Mouse (Mus musculus) cerebellum, adult 11-12 months (tissue): ENCODE results near the gene Tcirg1.

ENCODE experiments used
- DNase-seq: peaks from one replicate; pipeline ENCODE4 v3.0.0; 2022

Tcirg1 gene

DNA sequence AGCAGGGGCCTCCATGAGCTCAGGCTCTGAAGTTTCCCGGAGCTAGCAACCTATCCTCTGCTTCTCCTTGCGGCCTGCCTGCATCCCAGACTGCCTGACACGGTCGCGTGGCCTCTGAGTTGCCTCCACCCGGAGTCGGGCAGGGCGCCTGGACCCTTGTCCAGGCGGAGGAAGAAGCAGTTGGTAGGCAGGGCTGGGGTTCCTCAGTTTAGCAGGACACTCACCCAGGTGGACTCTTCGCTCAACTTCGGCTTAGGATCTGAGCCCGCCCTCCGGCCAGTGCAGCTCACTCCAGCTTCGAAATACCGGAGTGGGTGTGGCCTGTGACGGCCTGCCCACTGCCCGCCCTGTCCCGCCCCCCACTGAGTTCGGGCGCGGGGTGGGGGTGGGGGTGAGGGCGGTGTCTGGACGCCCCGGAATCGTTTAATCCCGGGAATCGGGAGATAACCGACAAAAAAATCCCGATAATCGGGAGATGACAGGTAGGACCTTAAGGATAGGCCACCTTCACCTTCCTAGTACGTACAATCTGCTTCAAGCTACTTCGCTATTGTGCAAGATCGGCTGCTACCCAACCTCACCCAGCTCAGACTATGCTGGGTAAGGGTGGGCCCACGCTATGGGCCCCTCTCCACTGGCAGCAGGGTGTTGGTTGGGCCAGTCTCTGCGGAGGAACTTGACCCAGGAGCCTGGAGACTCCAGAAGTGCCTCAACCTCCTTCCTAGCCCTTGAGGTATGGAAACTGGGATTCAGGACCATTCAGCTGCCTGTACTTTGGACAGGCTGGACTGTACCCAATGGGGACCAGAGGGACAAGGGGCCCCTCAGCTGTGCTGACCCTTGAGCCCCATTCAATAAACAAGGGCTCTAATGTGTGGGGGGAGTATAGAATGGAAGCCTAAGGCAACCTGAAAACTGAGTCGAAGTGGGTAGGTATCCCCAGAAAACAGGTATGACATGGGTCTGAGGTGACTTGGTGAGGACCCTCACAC is at the start of gene Tcirg1:
TSS of gene Tcirg1 (minus strand) at position 339 of the 992 bp plus-strand sequence.
- DNase-seq, result no peak

DNA sequence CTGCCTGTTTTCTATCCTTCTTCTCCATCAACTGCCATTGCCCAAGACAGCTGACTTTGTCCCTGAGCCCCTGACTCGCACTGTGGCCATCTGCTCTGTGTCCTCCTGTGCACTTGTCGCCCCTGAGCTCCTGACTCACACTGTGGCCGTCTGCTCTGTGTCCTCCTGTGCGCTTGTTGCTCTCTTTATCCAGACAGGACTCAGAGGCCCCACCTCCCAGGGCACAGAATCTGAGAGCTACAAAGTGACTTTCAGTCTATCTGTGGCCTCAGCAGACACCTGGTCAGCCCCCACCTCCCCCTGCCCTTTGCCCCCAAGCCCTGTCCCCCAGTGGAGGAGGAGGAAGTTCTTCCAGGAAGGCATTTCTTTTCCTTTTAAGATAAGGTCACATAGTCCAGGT is 48.9 kb upstream of the Tcirg1 start:
- DNase-seq, result no peak

DNA sequence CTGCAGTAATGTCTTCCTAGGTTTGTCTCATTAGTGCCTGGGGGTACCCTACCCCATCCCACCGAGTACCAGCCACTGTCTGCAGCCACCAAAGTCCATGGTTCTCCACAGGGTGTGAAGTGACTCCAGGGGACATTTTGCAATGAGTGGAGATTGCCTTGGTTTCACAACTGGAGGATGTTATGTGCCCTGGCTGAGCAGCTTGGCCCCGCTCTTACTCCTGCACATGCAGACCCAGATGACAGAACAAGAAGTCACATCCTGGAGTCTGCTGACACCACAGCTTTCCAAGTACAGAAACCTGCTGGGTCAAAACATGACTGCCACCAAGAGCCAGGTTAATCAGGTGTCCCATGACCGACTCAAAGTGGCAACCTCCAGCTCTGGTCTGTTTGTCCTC is 48.1 kb upstream of the Tcirg1 start:
- DNase-seq, result no peak

DNA sequence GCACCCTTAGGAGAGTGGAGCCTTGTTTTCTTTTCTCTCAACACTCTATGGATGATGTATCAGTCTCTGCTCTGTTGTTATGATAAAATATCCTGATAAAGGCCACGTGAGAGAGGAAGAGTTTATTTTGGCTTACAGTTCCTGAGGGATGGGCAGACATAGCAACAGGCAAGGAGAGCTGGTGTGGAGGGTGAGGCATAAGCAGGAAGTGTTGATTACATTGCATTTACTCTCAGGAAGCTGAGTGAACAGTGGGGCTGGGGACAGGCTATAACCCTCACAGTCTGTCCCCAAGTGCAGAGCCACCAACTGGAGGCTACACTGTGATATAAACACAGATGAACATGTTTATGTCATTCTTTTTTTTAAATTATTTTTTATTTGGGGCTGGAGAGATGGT is 45.2 kb upstream of the Tcirg1 start:
- no peak for DNase-seq

DNA sequence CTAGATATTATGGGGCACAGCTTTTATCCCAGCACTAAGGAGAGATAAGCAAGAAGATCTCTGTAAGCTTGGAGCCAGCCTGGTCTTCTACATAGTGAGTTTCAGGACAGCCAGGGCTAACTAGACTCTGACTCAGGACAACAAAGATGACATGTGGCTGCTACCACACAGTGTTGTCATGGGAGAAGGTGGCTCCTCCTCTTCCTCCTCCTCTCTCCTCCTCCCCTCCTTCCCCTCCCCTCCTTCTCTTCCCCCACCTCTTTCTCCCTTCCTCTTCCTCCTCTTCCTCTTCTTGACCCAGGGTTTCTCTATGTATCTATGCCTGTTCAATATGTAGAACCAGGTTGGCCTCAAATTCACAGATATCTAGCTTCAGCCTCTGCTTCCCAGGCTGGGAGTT is 44.5 kb upstream of the Tcirg1 start:
- DNase-seq, result no peak

DNA sequence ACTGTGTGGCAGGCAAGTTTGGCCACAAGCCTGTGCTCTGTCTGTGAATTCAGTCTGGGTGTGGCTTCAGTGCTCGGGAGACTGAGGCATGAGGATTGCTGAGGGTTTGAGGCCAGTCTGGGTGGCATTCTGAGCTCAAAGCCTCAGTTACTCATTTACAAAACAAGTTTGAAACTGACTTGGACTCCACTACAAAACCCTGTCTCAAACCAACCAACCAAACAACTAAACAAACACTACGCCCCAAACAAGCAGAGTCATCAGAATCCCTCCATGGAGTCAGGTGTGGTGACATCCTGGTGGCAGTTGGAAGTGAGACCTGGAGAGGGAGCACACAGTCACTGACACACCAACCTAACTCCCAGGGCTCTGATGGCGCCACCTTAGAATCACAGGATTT is 43.4 kb upstream of the Tcirg1 start:
- DNase-seq, result no peak

DNA sequence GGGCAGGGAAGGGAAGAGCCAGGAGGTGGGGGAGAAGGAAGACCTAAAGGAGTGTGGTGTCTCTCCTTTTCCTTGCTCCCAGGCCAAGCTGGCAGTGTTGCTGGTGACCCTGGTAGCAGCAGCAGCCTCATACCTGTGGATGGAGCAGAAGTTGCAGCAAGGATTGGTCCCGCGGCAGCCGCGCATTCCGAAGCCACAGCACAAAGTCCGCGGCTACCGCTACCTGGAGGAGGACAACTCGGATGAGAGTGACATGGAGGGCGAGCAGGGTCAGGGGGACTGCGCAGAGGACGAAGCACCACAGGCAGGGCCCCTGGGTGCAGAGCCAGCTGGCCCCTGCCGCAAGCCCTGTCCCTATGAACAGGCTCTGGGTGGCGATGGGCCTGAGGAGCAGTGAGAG is 41.6 kb upstream of the Tcirg1 start:
- DNase-seq, result no peak

DNA sequence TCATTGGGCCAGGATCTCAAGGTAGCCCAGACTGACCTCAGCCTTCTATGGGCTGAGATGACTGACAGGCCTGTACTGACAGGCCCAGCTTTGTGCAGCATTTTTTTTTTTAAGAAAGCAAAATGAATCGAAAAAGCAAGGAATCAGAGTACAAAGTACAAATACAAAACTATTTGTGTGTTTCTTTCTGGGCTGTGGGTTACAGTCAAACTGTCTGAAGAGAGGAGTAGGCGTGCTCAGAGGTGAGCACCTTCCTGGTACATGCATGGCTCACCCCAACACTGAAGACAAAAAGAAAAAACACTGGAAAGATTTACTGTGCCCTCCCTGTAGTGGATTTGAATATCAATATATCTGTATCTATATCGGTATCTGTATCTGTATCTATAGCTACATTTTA is 40.9 kb upstream of the Tcirg1 start:
- no peak for DNase-seq

DNA sequence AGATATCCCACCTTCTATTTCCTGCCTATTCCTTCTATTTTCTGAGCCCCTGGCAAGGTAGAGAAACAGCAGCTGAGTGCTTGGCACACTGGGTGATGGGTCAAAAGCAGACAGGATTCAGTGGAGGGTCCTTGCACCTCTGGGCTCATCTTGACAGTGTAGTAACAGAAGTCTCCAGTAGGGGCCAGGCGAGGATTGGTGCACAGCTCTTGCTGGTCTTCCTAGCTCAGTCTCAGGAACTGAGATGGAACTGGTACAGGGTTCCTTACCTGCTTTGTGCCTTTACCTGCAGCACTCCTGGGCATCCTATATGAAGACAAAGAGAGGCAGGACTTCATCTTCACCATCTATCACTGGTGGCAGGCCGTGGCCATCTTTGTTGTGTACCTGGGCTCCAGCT is 39.8 kb upstream of the Tcirg1 start:
- peak; percentile 47 for DNase-seq

DNA sequence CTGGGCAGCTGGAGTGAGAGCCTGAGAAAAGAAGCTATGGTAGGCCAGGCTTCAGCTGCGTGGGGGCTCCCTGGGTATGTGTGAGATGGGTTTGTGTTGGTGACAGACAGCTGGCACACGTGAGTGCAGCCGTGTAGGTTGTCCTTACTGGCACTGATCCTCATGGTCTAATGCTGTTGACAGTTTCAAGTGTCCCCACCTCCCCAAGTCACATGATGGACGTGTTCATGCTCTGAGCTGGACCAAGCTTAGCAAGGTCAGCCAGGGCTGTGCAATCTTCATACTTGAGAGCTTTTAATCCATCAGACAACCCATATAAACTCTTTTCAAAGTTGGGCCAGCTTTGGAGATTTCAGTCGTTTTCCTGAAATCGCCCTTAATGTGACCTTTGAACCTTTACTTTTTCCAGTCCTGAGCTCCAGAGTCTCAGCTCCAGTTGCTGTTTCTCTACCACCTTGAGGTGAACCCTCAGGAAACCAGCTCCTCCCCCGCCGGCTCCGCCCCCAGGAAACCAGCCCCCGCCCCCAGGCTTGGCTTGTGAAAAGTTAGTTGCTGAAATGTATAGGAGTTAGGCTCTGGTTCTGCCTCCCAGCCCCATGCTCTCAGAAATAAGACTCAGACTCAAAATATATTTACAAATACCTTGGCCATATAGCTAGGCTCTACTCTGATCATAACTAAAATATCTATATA is 39.1 kb upstream of the Tcirg1 start:
- DNase-seq, result no peak

DNA sequence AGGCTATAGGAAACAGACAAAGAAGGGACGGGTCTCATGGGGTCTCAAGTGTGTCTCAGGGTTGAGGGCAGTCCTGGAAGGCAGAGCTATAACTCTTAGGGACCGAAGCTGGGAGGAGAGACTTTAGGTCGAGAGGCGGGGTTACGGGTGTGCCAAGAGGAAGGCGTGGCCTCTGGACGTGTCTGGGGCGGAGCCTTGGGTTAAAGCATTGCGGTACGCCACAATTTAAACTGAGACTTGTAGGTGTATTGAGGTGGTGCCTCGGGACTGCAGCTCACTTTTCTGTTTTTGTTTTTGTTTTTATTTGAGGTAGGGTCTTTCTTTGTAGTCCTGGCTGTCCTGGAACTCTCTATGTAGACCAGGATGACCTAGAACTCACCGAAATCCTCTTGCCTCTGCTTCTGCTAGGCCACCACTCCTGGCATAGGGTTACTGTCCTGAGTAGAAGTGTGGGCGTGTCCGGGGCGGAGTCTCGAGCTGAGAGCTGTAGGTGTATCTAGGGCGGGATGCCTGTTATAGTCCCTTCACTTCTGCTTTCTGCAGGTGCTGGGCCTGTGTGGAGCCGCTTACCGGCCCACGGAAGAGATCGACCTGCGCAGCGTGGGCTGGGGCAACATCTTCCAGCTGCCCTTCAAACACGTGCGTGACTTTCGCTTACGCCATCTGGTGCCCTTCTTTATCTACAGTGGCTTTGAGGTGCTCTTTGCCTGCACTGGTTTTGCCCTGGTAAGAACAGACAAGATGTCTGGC is 36.2 kb upstream of the Tcirg1 start:
- DNase-seq, result no peak

DNA sequence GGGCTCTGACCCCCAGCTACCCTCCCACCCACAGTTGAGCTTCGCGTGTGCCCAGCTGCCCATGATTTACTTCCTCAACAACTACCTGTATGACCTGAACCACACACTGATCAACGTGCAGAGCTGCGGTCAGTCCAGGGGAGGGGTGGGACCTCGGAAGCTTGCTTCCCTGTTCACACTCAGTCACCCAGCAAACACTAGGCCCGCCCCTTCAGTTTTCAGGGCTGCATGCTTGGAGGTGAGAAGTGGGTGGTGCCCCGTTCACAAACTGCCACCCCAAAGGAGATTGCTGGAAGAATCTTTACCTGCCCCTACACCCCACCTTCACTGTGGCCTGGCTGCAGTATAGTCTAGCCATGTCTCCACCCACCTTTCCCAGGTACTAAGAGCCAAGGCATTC is 35.4 kb upstream of the Tcirg1 start:
- DNase-seq, result no peak

DNA sequence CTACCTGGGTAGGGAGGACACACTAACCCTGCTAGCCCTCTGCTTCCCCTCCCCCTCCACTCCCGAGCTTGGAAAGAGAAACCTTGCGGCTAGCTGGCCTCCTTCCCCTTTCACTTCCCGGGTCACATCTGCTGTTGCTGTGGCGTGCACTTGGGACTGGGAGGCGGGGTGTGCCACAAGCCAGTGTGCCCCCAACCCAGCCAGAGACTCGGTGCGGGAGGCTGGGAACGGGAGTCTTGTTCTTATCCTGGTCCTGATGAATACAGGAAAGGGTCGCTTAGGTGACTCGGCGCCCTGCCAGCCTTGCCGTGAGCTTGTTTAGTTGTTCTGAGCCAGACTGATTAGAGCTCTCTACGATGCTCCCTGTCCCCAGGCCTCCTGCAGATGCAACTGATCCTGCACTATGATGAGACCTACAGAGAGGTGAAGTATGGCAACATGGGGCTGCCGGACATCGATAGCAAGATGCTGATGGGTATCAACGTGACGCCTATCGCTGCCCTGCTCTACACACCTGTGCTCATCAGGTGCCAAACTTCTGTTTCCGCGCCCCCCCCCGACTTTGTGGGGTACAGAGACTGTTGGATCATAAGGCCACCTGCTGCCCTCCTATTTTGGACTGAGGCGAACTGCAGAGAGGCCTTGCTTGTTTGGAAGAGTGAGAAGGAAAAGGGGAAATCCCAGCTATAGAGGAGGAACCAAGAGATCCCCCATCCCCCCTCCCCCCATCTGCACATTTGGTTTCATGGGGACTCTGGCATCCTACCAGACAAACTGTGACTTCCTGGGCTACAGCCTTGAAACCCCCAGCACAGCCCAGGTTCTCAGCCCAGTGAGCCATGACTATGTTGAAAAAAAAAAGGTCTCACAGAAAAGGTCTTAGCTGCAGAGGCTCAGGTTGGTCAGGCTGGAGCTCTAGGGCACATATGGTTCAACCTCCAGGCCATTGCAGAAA is 29.2 kb upstream of the Tcirg1 start:
- peak; percentile 56 for DNase-seq

DNA sequence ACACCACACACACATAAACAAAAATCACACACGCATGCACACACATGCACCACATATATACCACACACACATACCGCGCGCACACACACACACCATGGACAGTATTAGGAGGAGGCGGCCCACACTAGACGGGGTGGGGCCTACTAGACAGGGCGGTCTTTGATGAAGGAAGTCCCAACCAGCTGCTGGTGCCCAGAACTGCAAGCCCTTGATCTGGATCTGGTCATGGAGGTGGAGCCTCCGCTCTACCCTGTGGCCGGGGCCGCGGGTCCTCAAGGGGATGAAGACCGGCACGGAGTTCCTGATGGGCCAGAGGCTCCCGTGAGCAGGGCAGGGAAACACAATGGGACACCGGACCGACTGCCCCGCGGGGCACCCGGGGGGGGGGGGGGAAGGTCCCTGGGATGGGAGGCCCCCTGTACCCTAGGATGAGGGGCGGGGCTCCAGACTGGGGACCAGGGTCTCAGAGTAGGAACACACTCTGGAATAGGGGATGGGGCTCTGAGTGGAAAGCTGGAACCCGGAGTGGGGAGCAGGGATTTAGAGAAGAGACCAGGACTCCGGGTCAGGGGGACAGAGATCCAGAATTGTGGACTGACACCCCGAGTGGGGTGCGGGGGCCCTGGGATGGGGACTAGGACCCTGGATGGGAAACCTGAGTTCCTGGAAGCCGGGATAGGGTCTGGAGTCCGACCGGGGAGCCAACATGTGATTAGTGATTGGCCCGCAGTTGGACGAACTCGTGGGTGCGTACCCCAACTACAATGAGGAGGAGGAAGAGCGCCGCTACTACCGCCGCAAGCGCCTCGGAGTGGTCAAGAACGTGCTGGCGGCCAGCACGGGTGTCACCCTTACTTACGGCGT is 28.3 kb upstream of the Tcirg1 start, which contains the start of gene Unc93b1:
TSS of gene Unc93b1 (plus strand) at position 155 of the 864 bp plus-strand sequence.
- DNase-seq, result no peak

DNA sequence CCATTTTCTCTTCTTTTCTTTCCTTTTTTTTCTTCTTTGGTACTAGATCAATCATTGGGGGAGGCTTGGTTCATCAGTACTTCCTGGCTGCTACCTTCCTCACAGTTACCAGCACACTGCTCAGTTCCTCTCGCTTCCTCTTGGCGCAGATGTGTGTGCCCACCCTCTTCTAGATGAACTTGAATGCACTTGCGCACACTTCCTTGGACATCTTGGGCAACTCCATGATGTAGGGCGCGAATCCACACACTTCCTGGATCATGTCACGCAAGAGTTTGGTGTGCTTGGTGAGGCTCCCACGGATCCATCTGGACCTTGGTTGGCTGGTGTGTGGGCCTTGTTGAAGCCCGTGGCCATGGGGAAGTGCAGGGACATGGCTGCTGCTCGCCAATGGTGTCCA is 24.8 kb upstream of the Tcirg1 start:
- peak; percentile 17 for DNase-seq

DNA sequence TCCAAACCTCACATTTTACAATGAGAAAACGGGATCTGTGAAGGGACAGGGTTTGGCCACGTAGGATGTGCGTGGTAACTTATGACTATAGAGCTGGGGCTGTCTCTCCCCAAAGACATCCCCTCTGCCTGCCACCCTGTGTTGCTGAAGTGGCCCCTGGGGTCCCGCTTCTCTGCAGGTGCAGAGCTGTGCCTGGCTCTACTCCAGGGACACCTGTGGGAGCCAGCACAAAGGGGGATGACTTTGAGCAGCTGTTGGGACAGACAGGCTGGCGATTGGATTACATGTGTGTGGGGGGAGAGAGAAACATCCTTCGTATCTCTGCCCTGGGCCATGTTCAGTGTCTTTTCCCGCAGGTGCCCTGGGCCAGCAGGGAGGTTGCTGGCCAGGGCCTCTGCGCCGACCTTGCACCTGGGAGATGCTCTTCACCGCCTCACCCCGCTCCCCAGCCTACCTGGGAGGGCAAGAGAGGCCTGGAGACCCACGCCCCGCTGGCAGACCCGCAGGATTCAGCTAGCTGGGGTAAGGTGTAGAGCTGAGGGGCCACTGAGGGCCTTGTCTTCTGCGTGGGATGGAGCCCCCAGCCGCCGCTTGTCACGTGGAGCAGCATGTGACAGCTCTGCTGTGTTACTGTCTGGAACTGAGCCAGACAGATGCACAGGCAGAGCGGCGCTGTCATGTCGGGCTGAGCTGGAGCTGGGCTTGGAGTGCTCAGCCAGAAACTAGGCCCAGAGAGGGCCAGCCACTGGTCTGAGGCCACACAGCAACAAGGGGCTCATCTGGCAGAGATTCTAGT is 23.5 kb upstream of the Tcirg1 start:
- DNase-seq, result peak; percentile 48

DNA sequence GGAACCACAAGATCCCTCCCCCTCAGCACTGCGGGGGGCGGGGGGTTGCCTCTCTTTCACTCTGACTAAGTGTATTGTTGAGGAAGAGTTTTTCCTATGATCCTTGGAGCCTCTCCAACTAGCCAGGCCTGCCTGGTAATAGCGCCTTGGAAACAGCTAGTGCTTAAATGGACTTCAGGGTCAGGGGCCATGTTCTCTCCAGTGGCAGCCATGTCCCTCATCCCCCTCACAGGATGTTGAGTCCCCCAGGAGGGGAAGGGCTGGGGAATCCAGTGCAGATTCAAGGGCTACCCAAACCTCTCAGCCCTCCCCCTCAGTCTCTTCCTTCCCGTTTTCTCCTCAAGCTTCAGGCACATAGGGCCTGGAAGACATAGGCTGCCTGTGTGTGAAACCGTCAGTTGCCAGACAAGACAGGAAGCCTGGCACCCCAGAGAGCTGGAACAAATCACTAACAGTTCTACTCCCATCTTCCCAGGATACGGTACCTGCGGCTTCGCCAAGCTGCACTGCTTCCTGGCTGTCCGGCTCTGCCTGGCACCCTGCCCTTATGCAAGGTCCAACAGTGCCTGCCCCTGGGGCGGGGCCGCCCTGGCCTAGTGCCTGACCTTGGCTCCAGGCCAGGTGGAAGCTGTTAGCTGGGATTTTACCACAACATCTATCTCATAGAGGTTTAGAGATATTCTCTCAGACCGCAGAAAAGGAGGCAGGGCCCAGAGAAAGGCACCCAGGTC is 22.4 kb upstream of the Tcirg1 start, which contains the start of gene Aldh3b1:
TSS of gene Aldh3b1 (minus strand) at position 598 of the 731 bp plus-strand sequence.
- DNase-seq, result peak; percentile 92

DNA sequence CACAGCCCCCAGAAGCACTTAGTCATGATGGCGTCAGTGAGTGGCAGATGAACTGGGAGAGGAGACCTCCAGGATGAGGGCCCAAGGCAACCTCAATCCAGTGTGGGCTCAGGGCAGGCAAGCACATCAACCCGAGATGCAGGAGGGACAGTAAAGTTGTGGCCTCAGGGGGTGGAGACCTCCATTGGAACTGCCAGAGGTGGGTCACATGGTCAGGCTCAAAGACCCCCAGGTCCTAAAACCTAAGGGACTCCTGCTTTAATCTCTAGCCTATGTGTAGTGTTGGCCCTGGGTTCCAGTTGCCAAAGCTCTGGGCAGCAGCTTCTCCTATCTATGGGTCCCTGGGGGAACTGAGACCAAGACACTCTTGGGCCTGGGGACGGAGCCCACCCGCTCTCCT is 21.8 kb upstream of the Tcirg1 start:
- DNase-seq, result no peak

DNA sequence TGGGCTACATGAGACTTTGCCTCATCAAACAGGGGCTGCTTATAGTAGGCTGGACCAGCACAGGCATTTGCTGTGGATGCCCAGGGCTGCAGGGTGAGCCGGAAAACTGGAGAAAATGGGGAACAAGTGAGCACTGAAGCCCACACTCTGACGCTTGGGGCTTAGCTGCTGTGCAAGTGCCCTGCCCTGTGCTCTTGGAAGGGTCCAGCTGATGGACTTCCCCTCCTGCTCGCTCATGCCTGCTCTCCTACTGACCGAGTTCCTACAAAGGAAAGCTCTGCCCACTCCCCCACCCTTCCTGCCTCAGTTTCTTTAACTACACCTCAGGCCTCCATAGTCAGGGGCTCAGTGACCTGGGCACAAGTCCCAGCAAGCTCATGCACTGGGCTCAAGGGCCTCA is 21.1 kb upstream of the Tcirg1 start:
- DNase-seq, result no peak
